Mouse (Mus musculus) MEL (cell line): Measurements from ENCODE around the gene Dgkh. TPM values are rescaled to one million over a fixed set of nuclear protein-coding genes. Genes with fewer than 3 reads are reported as not detected.

Experiments
- DNase-seq: peaks from one replicate; pipeline ENCODE4 v3.0.0; 2011; ENCODE audit warnings: low read depth, low spot score
- H3K27ac ChIP-seq: 2 replicates; pipeline ENCODE4 v1.5.1; 2012; ENCODE audit warnings: low read depth, mild to moderate bottlenecking, control low read depth, low read length, moderate library complexity; ENCODE audit not compliant: control insufficient read depth
- H3K27me3 ChIP-seq, 2 experiments: fragments of 150-350 bp in 1 of 2; sonication (generic) in 1 of 2; 2 replicates each; pipeline ENCODE4 v1.6.1; 2012; ENCODE audit warnings: low read length in 2 of 2, mild to moderate bottlenecking in 2 of 2, improper control_type of control experiment in 1 of 2, moderate library complexity in 1 of 2; ENCODE audit not compliant: insufficient read depth in 2 of 2, control insufficient read depth in 1 of 2
- H3K36me3 ChIP-seq, 2 experiments: 2 replicates each; pipeline ENCODE4 v1.6.1; 2012 to 2014; ENCODE audit warnings: low read length in 2 of 2, improper control_type of control experiment in 1 of 2, inconsistent platforms in 1 of 2, mild to moderate bottlenecking in 1 of 2; ENCODE audit not compliant: insufficient read depth in 2 of 2, control insufficient read depth in 1 of 2
- H3K4me1 ChIP-seq, 2 experiments: fragments of 150-350 bp in 1 of 2; sonication (generic) in 1 of 2; 2 replicates each; pipeline ENCODE4 v1.6.1; 2012; ENCODE audit warnings: low read length in 2 of 2, improper control_type of control experiment in 1 of 2, mild to moderate bottlenecking in 1 of 2; ENCODE audit not compliant: insufficient read depth in 2 of 2, control insufficient read depth in 1 of 2
- H3K4me3 ChIP-seq, 2 experiments: fragments of 150-350 bp in 1 of 2; sonication (generic) in 1 of 2; 2 replicates each; pipeline ENCODE4 v1.5.1; 2012; ENCODE audit warnings: low read depth in 2 of 2, low read length in 2 of 2, mild to moderate bottlenecking in 2 of 2, moderate library complexity in 2 of 2, control low read depth in 1 of 2, improper control_type of control experiment in 1 of 2; ENCODE audit not compliant: control insufficient read depth in 1 of 2, insufficient read depth in 1 of 2
- H3K79me2 ChIP-seq: 2 replicates; pipeline ENCODE4 v1.6.1; 2012; ENCODE audit warnings: mild to moderate bottlenecking, low read length, moderate library complexity; ENCODE audit not compliant: control insufficient read depth, poor library complexity, insufficient read depth
- H3K9ac ChIP-seq: 2 replicates; pipeline ENCODE4 v1.6.1; 2012; ENCODE audit warnings: low read depth, mild to moderate bottlenecking, control low read depth, low read length, moderate library complexity; ENCODE audit not compliant: control insufficient read depth, poor library complexity, severe bottlenecking
- H3K9me3 ChIP-seq: fragments of 150-350 bp; sonication (generic); replicated peaks from 2 replicates; pipeline ENCODE4 v1.6.1; 2012; ENCODE audit warnings: mild to moderate bottlenecking, low read length, improper control_type of control experiment, moderate library complexity; ENCODE audit not compliant: insufficient read depth
- BHLHE40 ChIP-seq: IDR thresholded peaks from 2 replicates; pipeline ENCODE4 v1.6.1; 2012; ENCODE audit warnings: low read depth, mild to moderate bottlenecking, inconsistent platforms, low read length, improper control_type of control experiment, borderline replicate concordance
- E2F4 ChIP-seq: IDR thresholded peaks from 2 replicates; pipeline ENCODE4 v1.6.1; 2011; ENCODE audit warnings: low read depth, low read length, improper control_type of control experiment, borderline replicate concordance
- EP300 ChIP-seq, 2 experiments: IDR thresholded peaks; 2 replicates each; pipeline ENCODE4 v1.6.1; 2011; ENCODE audit warnings: improper control_type of control experiment in 2 of 2, low read length in 2 of 2, low read depth in 1 of 2, mild to moderate bottlenecking in 1 of 2
- GABPA ChIP-seq: IDR thresholded peaks from 2 replicates; pipeline ENCODE4 v1.6.1; 2012; ENCODE audit warnings: low read depth, mild to moderate bottlenecking, inconsistent platforms, low read length, improper control_type of control experiment, moderate library complexity
- POLR2A ChIP-seq, 2 experiments: IDR thresholded peaks; 2 replicates each; pipeline ENCODE4 v1.6.1; 2011 to 2012; ENCODE audit warnings: low read length in 2 of 2, mild to moderate bottlenecking in 2 of 2, control low read depth in 1 of 2, improper control_type of control experiment in 1 of 2, low read depth in 1 of 2, moderate library complexity in 1 of 2; ENCODE audit not compliant: control insufficient read depth in 1 of 2, insufficient read depth in 1 of 2, poor library complexity in 1 of 2
- POLR2AphosphoS5 ChIP-seq: IDR thresholded peaks from 2 replicates; pipeline ENCODE4 v1.6.1; 2012; ENCODE audit warnings: low read depth, borderline replicate concordance, mild to moderate bottlenecking, inconsistent platforms, low read length, moderate library complexity, mixed read lengths
- RAD21 ChIP-seq: IDR thresholded peaks from 2 replicates; pipeline ENCODE4 v1.6.1; 2011; ENCODE audit warnings: mild to moderate bottlenecking, low read depth, low read length, improper control_type of control experiment
- RCOR1 ChIP-seq: IDR thresholded peaks from 2 replicates; pipeline ENCODE4 v1.6.1; 2012; ENCODE audit warnings: low read depth, mild to moderate bottlenecking, inconsistent platforms, low read length, improper control_type of control experiment
- UBTF ChIP-seq: IDR thresholded peaks from 2 replicates; pipeline ENCODE4 v1.6.1; 2012; ENCODE audit warnings: low read depth, mild to moderate bottlenecking, inconsistent platforms, low read length, improper control_type of control experiment, moderate library complexity, borderline replicate concordance; ENCODE audit not compliant: insufficient read depth
- ZKSCAN1 ChIP-seq: IDR thresholded peaks from 2 replicates; pipeline ENCODE4 v1.6.1; 2012; ENCODE audit warnings: low read depth, mild to moderate bottlenecking, inconsistent platforms, low read length, improper control_type of control experiment, moderate library complexity
- polyA plus RNA-seq, 2 experiments: library from polyadenylated mRNA; stranded (reverse) in 1 of 2; unstranded in 1 of 2; fragments of >175 nt in 1 of 2; fragments of >200 nt in 1 of 2; gene quantifications; 2 replicates each; pipeline versions ENCODE4 v1.2.1 to v1.2.4; 2012; ENCODE audit warnings: low replicate concordance in 2 of 2, low read depth in 1 of 2; ENCODE audit not compliant: insufficient read length in 2 of 2, insufficient read depth in 1 of 2, missing spikeins in 1 of 2
- total RNA-seq: library from RNA; depleted of rRNA; stranded (reverse); fragments of 300-350 nt; gene quantifications from 2 replicates; pipeline ENCODE4 v1.2.3, GENCODE M21; 2012

The Dgkh gene
- total and polyA plus RNA-seq, 3 experiments: under 0.01 TPM; not detected in 2

- Histone ChIP-seq H3K4me1 (peaks cover 0 to 9% of the 10 kb centered on the region in 2 experiments; a peak in 2 of 4 replicates), H3K9me3 (no peaks in the 10 kb centered on the region), H3K4me3 (no peak overlapping the region), H3K27ac (no peak overlapping the region), H3K79me2 (no peaks in the 10 kb centered on the region), H3K27me3 (no peaks in the 10 kb centered on the region), H3K36me3 (peaks cover 0 to 2% of the 10 kb centered on the region in 2 experiments; a peak in 1 of 4 replicates), H3K9ac (no peak overlapping the region)
- no peak for DNase-seq
- peak; percentile 44; the same call in 1 of the 2 replicates for TF ChIP-seq RCOR1
- TF ChIP-seq ZKSCAN1: no peak
Measured at GRCm38 (mm10) chr14:78687716-78688115, 44.9 kb downstream of the Dgkh start.

DNA sequence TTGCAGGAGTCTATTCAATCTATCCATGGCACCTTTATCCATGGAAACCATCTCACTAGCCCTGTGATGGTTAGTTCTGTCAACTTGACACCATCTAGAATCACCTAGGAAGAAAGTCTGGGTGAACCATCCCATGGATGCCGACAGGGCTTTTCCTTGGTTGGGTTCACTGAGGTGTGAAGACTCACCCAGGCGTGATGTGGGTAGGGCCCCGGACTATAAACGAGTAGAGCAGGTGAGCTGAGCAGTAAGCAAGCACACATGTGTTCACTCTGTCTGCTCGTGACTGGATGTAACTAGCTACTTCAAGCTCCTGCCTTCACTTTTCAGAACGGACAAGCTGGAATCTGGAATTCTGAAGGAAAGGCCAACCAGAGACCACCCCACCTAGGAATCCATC, 45.9 kb downstream of the Dgkh start:
- Histone ChIP-seq H3K79me2 (no peaks in the 10 kb centered on the region), H3K9me3 (no peaks in the 10 kb centered on the region), H3K27me3 (no peaks in the 10 kb centered on the region), H3K27ac (no peak overlapping the region), H3K36me3 (peaks cover 0 to 2% of the 10 kb centered on the region in 2 experiments; a peak in 1 of 4 replicates), H3K4me1 (peaks cover 0 to 9% of the 10 kb centered on the region in 2 experiments; a peak in 2 of 4 replicates), H3K9ac (no peak overlapping the region), H3K4me3 (no peak overlapping the region)
- no peak for DNase-seq
- TF ChIP-seq E2F4: no peak
- no peak for TF ChIP-seq BHLHE40
- no peak for TF ChIP-seq ZKSCAN1
- no peak for TF ChIP-seq GABPA
- no peak for TF ChIP-seq POLR2AphosphoS5

DNA sequence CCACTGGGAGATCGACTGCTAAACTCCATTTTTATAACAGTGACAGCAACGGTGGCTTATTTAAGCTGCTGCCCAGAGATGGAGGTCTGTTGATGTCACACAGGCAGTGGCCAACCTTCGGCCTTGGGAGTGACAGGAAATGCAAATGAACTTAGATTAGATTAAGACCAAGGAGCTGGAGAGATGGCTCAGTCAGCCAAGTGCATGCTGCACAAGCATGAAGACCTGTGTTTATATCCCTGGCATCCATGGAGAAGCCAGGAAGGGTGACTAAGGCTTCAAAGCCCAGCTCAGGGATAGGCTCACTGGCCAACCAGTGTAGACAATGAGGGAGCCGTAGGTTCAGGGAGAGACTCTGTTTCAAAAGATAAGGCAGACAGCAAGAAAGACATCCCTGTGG, 48.4 kb downstream of the Dgkh start:
- H3K9ac ChIP-seq: no peak overlapping the region
- DNase-seq: peak; percentile 51
- peaks cover 0 to 2% of the 10 kb centered on the region in 2 experiments; a peak in 1 of 4 replicates for H3K36me3 ChIP-seq
- no peak overlapping the region for H3K27ac ChIP-seq
- no peaks in the 10 kb centered on the region for H3K9me3 ChIP-seq
- H3K4me1 ChIP-seq: peaks cover 0 to 9% of the 10 kb centered on the region in 2 experiments; a peak in 2 of 4 replicates
- no peaks in the 10 kb centered on the region for H3K79me2 ChIP-seq
- no peaks in the 10 kb centered on the region for H3K27me3 ChIP-seq
- H3K4me3 ChIP-seq: no peak overlapping the region
- TF ChIP-seq RAD21: no peak
- TF ChIP-seq POLR2A (IDR thresholded peaks at IDR 0.05; ENCODE audit: control insufficient read depth in 1 of 2, insufficient read depth in 1 of 2, low read depth in 1 of 2, low read length in 2 of 2, poor library complexity in 1 of 2): no peak
- no peak for TF ChIP-seq UBTF
- peak; percentile 26 to 33; a peak in 2 of 4 replicates for TF ChIP-seq EP300 (IDR thresholded peaks at IDR 0.05; ENCODE audit: low read depth in 1 of 2, low read length in 2 of 2)
- TF ChIP-seq E2F4: no peak
- no peak for TF ChIP-seq POLR2AphosphoS5
- TF ChIP-seq BHLHE40: no peak
